Mouse (Mus musculus): ENCODE measurements at regions not wholly inside any gene's neighbourhood (a gene's known extent, or its start where the extent isn't known, plus 50 kb on each side); places are given as distances from the start of the nearest gene placed in this dataset.

GRCm38 (mm10) chr2:55687345-55687744 lies 251.6 kb downstream of the Kcnj3 start:
- DNase-seq (ENCODE audit: extremely low spot score in 1 of 2, low spot score in 1 of 2): no peak

GRCm38 (mm10) chr2:55692902-55693870 lies 257.4 kb downstream of the Kcnj3 start:
- DNase-seq (ENCODE audit: extremely low spot score in 1 of 2, low spot score in 1 of 2): peak; percentile 72 to 83

DNA sequence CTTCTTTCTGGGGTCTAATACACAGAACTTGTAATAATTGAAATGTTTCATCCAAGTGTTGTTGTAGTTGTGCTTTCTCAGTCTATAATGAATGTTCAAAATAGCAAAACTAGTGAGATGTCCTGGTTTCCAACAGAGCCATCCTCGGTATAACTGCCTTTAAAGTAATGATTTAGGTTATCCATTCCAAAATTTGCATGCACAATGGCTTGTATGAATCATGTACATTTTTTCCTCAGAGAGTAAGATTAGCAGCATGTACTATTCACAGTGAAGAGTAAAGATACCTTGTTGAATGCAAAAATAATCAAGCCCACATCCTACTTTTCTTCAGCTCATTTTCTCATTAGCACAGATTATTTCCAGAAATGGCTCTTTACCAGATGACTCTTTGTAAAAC lies 263.9 kb downstream of the Kcnj3 start:
- DNase-seq (ENCODE audit: extremely low spot score in 1 of 2, low spot score in 1 of 2): no peak
